Mouse (Mus musculus) embryonic facial prominence, embryonic 14.5 days (tissue): ENCODE data around the gene Osmr. TPM values are rescaled to one million over a fixed set of nuclear protein-coding genes. Genes with fewer than 3 reads are reported as not detected.

ENCODE experiments used
- ATAC-seq: fragments of 200-750 bp; cut with Nextera tagmentation; 2 replicates; pipeline ENCODE4 v1.8.0; 2017; ENCODE audit warnings: low read depth, moderate number of reproducible peaks, moderate TSS enrichment
- DNase-seq: peaks from one replicate; pipeline ENCODE4 v3.0.0-alpha.2; 2015; ENCODE audit warnings: low spot score
- H3K27ac ChIP-seq: fragments of 300-500 bp; sonication (generic); replicated peaks from 2 replicates; pipeline ENCODE4 v1.5.1; 2014; ENCODE audit warnings: low read depth, mild to moderate bottlenecking, low read length, moderate library complexity
- H3K27me3 ChIP-seq: fragments of 300-500 bp; sonication (generic); replicated peaks from 2 replicates; pipeline ENCODE4 v1.6.1; 2014; ENCODE audit warnings: low read length; ENCODE audit not compliant: control insufficient read depth, insufficient read depth
- H3K36me3 ChIP-seq: fragments of 300-500 bp; sonication (generic); 2 replicates; pipeline ENCODE4 v1.6.1; 2014; ENCODE audit warnings: low read length, mixed read lengths; ENCODE audit not compliant: control insufficient read depth, insufficient read depth
- H3K4me1 ChIP-seq: fragments of 300-500 bp; sonication (generic); 2 replicates; pipeline ENCODE4 v1.6.1; 2014; ENCODE audit warnings: antibody characterized with exemption, low read length; ENCODE audit not compliant: control insufficient read depth, insufficient read depth
- H3K4me2 ChIP-seq: fragments of 300-500 bp; sonication (generic); 2 replicates; pipeline ENCODE4 v1.6.1; 2014; ENCODE audit warnings: low read depth, mild to moderate bottlenecking, low read length, moderate library complexity, mixed read lengths
- H3K4me3 ChIP-seq: fragments of 300-500 bp; sonication (generic); 2 replicates; pipeline ENCODE4 v1.5.1; 2014; ENCODE audit warnings: low read depth, mild to moderate bottlenecking, low read length
- H3K9ac ChIP-seq: fragments of 300-500 bp; sonication (generic); 2 replicates; pipeline ENCODE4 v1.6.1; 2014; ENCODE audit warnings: low read depth, mild to moderate bottlenecking, low read length, moderate library complexity, mixed read lengths
- H3K9me3 ChIP-seq: fragments of 300-500 bp; sonication (generic); 2 replicates; pipeline ENCODE4 v1.6.1; 2016; ENCODE audit warnings: low read length; ENCODE audit not compliant: control insufficient read depth
- WGBS: fragments of 180-500 bp; shearing (Covaris S2); extraction: QIAGEN DNeasy Blood & Tissue Kit; methylation state at CpG from one replicate; pipeline ENCODE4 v1.1.7; 2014; 5-methylcytosine and 5-hydroxymethylcytosine counted together
- polyA plus RNA-seq: library from polyadenylated mRNA; unstranded; fragments of >200 nt; fragmentation: Nextera tagmentation; extraction: Ambion mirVana; gene quantifications from 2 replicates; pipeline ENCODE4 v1.2.1, GENCODE M21; 2014

Osmr gene
- polyA plus RNA-seq, 1 experiment from 2014 or later, result 1.9 TPM

GRCm38 (mm10) chr15:6786212-6786611 is 88.6 kb downstream of the Osmr start:
- Histone ChIP-seq H3K9ac (no peak overlapping the region), H3K9me3 (no peaks in the 10 kb centered on the region), H3K4me1 (no peaks in the 10 kb centered on the region), H3K27me3 (no peaks in the 10 kb centered on the region), H3K4me3 (no peak overlapping the region), H3K27ac (no peak overlapping the region), H3K4me2 (no peak overlapping the region), H3K36me3 (peaks cover 75% of the 10 kb centered on the region)
- 88% methylated on average over 10 of the region's 10 CpGs for WGBS
- DNase-seq (no peak), ATAC-seq (no peak)

- Histone ChIP-seq H3K27ac (no peak overlapping the region), H3K27me3 (no peaks in the 10 kb centered on the region), H3K4me2 (no peak overlapping the region), H3K4me1 (no peaks in the 10 kb centered on the region), H3K9ac (no peak overlapping the region), H3K36me3 (peaks cover 79% of the 10 kb centered on the region), H3K4me3 (no peak overlapping the region), H3K9me3 (no peaks in the 10 kb centered on the region)
- DNase-seq (no peak), ATAC-seq (no peak)
- WGBS, result 73% methylated on average over 3 of the region's 3 CpGs
These were observed 102.5 kb downstream of the Osmr start for GRCm38 (mm10) chr15:6772265-6772664.

Other genes with a start within 250 kb of the Osmr start
- 32.1 and 37.1 TPM in 2 replicates for gene Rictor, start 166.6 kb downstream of the Osmr start, polyA plus RNA-seq
- 39.2 and 40.4 TPM in 2 replicates for gene Lifr, start 215.6 kb upstream of the Osmr start, polyA plus RNA-seq